Mouse (Mus musculus) embryonic facial prominence, embryonic 13.5 days (tissue): ENCODE measurements around the gene Adcy7. TPM values are rescaled to one million over a fixed set of nuclear protein-coding genes. Genes with fewer than 3 reads are reported as not detected.
A peak's percentile ranks its signal among the peaks of the same experiment; 100 is the strongest.

ENCODE experiments used
- ATAC-seq: fragments of 200-750 bp; cut with Nextera tagmentation; 2 replicates; pipeline ENCODE4 v1.8.0; 2017; ENCODE audit warnings: low read depth; ENCODE audit not compliant: insufficient number of reproducible peaks, insufficient read depth, low FRiP score, low TSS enrichment
- H3K27ac ChIP-seq: fragments of 300-500 bp; sonication (generic); 2 replicates; pipeline ENCODE4 v1.5.1; 2015; ENCODE audit warnings: moderate library complexity, mild to moderate bottlenecking, inconsistent platforms
- H3K27me3 ChIP-seq: fragments of 300-500 bp; sonication (generic); 2 replicates; pipeline ENCODE4 v1.6.1; 2015; ENCODE audit warnings: mild to moderate bottlenecking, inconsistent platforms
- H3K36me3 ChIP-seq: fragments of 300-500 bp; sonication (generic); 2 replicates; pipeline ENCODE4 v1.6.1; 2015; ENCODE audit warnings: mild to moderate bottlenecking, inconsistent platforms
- H3K4me1 ChIP-seq: fragments of 300-500 bp; sonication (generic); 2 replicates; pipeline ENCODE4 v1.6.1; 2015; ENCODE audit warnings: inconsistent platforms
- H3K4me2 ChIP-seq: fragments of 300-500 bp; sonication (generic); 2 replicates; pipeline ENCODE4 v1.6.1; 2015; ENCODE audit warnings: moderate library complexity, mild to moderate bottlenecking, inconsistent platforms
- H3K4me3 ChIP-seq: fragments of 300-500 bp; sonication (generic); 2 replicates; pipeline ENCODE4 v1.5.1; 2015; ENCODE audit warnings: mild to moderate bottlenecking, inconsistent platforms
- H3K9ac ChIP-seq: fragments of 300-500 bp; sonication (generic); 2 replicates; pipeline ENCODE4 v1.6.1; 2015; ENCODE audit warnings: mild to moderate bottlenecking, inconsistent platforms
- H3K9me3 ChIP-seq: fragments of 300-500 bp; sonication (generic); 2 replicates; pipeline ENCODE4 v1.6.1; 2016; ENCODE audit warnings: inconsistent platforms
- WGBS: fragments of 180-500 bp; shearing (Covaris S2); methylation state at CpG from one replicate; pipeline ENCODE4 v1.1.7; 2015; ENCODE audit warnings: mixed read lengths; 5-methylcytosine and 5-hydroxymethylcytosine counted together
- polyA plus RNA-seq: library from polyadenylated mRNA; unstranded; fragments of >200 nt; fragmentation: Nextera tagmentation; extraction: Ambion mirVana; gene quantifications from 2 replicates; pipeline ENCODE4 v1.2.1, GENCODE M21; 2015

Adcy7 gene
- polyA plus RNA-seq, 1 experiment from 2014 or later: 6.6 TPM

DNA sequence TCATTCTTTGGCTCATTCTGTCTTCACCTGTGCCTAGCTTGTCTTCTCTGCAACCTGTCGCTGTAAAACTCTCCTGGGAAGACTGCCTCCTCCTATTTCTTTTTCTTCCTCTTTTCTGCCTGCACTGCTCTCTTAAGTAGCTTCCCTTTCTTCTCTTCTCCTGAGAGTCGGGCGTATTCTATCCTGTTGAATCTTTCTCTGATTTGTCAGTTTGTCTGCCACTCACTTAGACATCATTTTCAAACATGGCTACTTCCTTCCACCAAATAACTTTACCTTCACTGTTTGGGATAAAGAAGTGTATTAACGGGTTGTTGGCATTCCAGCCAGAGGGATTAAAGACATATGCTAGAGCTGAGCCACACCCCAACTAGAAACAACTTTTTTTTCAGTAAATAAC is 69.8 kb downstream of the Adcy7 start:
- peaks cover 84% of the 10 kb centered on the region for H3K36me3 ChIP-seq
- 85% methylated on average over 4 of the region's 4 CpGs for WGBS

DNA sequence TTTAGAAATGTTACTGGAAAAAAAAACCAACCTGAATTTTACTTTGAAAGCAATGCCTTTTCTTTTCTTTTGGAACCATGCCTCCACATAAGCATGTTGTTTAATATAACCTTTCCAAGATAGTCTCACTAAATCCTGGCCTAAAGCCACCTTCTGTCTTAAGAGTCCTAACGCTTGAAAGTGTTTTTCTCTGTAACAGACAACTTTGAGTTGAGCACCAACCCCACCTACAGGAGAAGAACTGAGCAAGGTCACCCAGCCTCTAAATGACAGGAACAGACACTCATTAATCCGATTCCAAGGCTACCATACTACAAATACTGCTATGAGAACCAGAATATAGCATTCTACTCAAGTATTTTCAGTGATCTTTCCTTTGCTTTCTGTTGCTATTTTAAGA is 76.8 kb downstream of the Adcy7 start:
- Histone ChIP-seq H3K4me1 (no peaks in the 10 kb centered on the region), H3K27ac (no peak overlapping the region), H3K4me3 (no peak overlapping the region), H3K9ac (no peak overlapping the region), H3K4me2 (no peak overlapping the region), H3K36me3 (peaks cover 89% of the 10 kb centered on the region), H3K9me3 (no peaks in the 10 kb centered on the region), H3K27me3 (no peaks in the 10 kb centered on the region)
- 80% methylated on average over 2 of the region's 2 CpGs for WGBS
- no peak for ATAC-seq

More for the DNA sequence above, 69.8 kb downstream of the Adcy7 start:
- Histone ChIP-seq H3K27ac (peak overlapping the region; percentile 28; the same call in 1 of the 2 replicates), H3K27me3 (no peaks in the 10 kb centered on the region), H3K4me1 (no peaks in the 10 kb centered on the region), H3K4me3 (no peak overlapping the region), H3K4me2 (no peak overlapping the region), H3K9me3 (no peaks in the 10 kb centered on the region), H3K9ac (no peak overlapping the region)
- ATAC-seq: no peak

- Histone ChIP-seq H3K27me3 (no peaks in the 10 kb centered on the region), H3K4me1 (peaks cover 17% of the 10 kb centered on the region), H3K4me2 (no peak overlapping the region), H3K4me3 (no peak overlapping the region), H3K9me3 (no peaks in the 10 kb centered on the region), H3K27ac (no peak overlapping the region), H3K36me3 (peaks cover 68% of the 10 kb centered on the region), H3K9ac (no peak overlapping the region)
- no peak for ATAC-seq
- WGBS: 61% methylated on average over 5 of the region's 5 CpGs
Measured at GRCm38 (mm10) chr8:88357226-88357933, 85.2 kb downstream of the Adcy7 start.

- Histone ChIP-seq H3K36me3 (peaks cover 62% of the 10 kb centered on the region), H3K4me1 (peaks cover 21% of the 10 kb centered on the region), H3K27ac (no peak overlapping the region), H3K9ac (no peak overlapping the region), H3K27me3 (no peaks in the 10 kb centered on the region), H3K4me2 (no peak overlapping the region), H3K9me3 (no peaks in the 10 kb centered on the region), H3K4me3 (no peak overlapping the region)
- 82% methylated on average over 5 of the region's 5 CpGs for whole genome bisulfite sequencing
- ATAC-seq: no peak
Measured at GRCm38 (mm10) chr8:88357946-88358345, 85.7 kb downstream of the Adcy7 start.

DNA sequence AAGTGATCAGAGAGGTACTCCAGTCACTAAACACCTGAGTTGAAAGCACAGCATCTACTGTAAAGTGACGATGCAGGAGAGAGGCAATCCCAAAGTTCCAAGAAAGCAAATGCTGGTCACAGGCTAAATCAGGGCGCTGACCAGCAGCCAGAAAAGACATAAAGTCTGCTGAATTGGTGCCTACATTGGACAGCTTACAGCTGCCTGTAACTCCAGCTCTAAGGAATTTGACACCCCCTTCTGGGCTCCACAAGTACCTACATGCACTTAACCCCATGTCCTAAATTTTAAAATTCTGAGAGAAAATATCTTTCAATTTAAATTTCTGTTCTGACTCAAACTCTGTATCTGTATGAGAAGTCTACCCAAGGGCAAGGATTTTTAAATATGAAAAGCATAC is 87.8 kb downstream of the Adcy7 start:
- Histone ChIP-seq H3K4me3 (peak overlapping the region; percentile 95), H3K27me3 (no peaks in the 10 kb centered on the region)
- 83% methylated on average over 2 of the region's 2 CpGs for WGBS

GRCm38 (mm10) chr8:88361044-88361707 is 89.0 kb downstream of the Adcy7 start:
- Histone ChIP-seq H3K4me2 (peak overlapping the region; percentile 93), H3K27me3 (no peaks in the 10 kb centered on the region), H3K9ac (peak overlapping the region; percentile 98), H3K4me1 (peaks cover 22% of the 10 kb centered on the region), H3K4me3 (peak overlapping the region; percentile 95), H3K27ac (peak overlapping the region; percentile 91), H3K9me3 (no peaks in the 10 kb centered on the region), H3K36me3 (peaks cover 32% of the 10 kb centered on the region)
- WGBS: 2% methylated on average over 31 of the region's 31 CpGs
- no peak for ATAC-seq

More for the DNA sequence above, 87.8 kb downstream of the Adcy7 start:
- Histone ChIP-seq H3K9me3 (no peaks in the 10 kb centered on the region), H3K36me3 (peaks cover 44% of the 10 kb centered on the region), H3K9ac (0 out of 2 replicates have a peak overlapping the region, but pooled peaks have one; percentile 98), H3K4me2 (peak overlapping the region; percentile 93), H3K4me1 (peaks cover 22% of the 10 kb centered on the region), H3K27ac (no peak overlapping the region)
- no peak for ATAC-seq

DNA sequence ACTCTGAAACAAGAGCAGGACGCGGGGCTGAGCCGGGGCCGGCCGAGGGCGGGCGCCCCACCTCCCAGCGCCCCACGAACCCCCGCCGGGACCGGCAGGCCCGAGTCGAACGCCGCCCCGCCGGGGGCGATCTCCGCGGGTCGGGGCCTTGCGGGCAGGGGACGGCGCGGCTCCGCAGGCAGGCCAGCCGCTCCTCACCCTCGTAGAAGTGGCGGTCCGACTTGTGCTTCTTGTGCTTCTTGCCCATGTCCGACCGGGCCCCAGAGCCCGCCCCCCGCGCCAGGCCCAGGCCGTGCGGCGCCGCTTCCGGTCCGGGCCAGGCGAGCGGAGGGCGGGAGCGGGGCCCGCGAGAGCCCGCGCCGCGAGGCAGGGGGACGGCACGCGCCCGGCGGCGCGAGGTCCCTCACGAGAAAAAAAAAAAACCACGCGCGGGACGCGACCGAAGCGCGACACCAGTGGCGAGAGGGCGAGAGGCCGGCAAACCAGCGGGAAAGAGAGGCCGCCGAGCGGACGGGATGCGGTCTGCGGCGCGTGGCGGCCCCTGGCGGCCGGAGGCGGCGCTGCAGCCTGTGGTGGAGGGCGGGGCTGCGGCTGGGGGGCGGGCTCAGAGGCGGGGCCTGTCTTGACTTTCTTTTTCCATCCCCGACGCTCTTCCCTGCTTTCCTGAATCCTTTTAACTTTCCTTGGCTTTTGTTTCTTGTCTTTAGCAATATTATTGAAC is 89.7 kb downstream of the Adcy7 start, which contains the start of gene Brd7:
Gene Brd7 (minus strand): TSS at position 487 of the 721 bp plus-strand sequence.
- Histone ChIP-seq H3K9me3 (no peaks in the 10 kb centered on the region), H3K9ac (peak within 1 kb of the TSS; percentile 98), H3K4me1 (peaks cover 22% of the 10 kb centered on the region), H3K27me3 (no peaks in the 10 kb centered on the region), H3K4me3 (peak within 1 kb of the TSS; percentile 95), H3K27ac (peak within 1 kb of the TSS; percentile 91), H3K36me3 (peaks cover 25% of the 10 kb centered on the region), H3K4me2 (peak within 1 kb of the TSS; percentile 93)
- under 1% methylated on average over 86 of the region's 91 CpGs for WGBS
- peak; percentile 83 for ATAC-seq

GRCm38 (mm10) chr8:88362446-88363150 is 90.4 kb downstream of the Adcy7 start:
- H3K27ac ChIP-seq: peak overlapping the region; percentile 91
- no peak for ATAC-seq
- H3K27me3 ChIP-seq: no peaks in the 10 kb centered on the region
- WGBS: 34% methylated on average over 11 of the region's 11 CpGs
- peak overlapping the region; percentile 95 for H3K4me3 ChIP-seq
- peak overlapping the region; percentile 98 for H3K9ac ChIP-seq
- H3K9me3 ChIP-seq: no peaks in the 10 kb centered on the region
- H3K36me3 ChIP-seq: peaks cover 18% of the 10 kb centered on the region
- peaks cover 22% of the 10 kb centered on the region for H3K4me1 ChIP-seq
- H3K4me2 ChIP-seq: peak overlapping the region; percentile 93

DNA sequence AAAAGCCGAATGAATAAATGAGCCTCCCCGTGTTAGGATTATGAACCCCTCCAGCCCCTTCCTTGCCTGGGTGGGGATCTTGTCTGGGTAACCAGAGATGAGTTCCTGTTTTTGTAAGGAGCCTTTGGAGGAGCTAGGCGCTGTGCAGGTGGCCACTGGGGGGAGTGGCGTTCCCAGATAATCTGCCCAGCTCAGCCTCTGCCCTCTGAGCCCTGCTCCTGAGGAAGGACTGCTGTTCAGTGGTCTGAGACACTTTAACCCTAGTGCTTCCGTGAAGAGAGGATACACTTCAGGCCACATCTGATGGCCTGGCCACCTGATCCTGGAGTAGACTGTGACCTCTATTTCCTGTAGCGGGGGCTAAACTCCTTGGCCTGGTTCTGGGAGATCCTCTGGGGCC is 97.0 kb downstream of the Adcy7 start:
- Histone ChIP-seq H3K4me3 (no peak overlapping the region), H3K36me3 (no peaks in the 10 kb centered on the region), H3K27ac (no peak overlapping the region), H3K27me3 (no peaks in the 10 kb centered on the region), H3K4me2 (no peak overlapping the region), H3K9ac (no peak overlapping the region), H3K4me1 (peaks cover 13% of the 10 kb centered on the region), H3K9me3 (no peaks in the 10 kb centered on the region)
- WGBS: 13% methylated on average over 6 of the region's 6 CpGs
- ATAC-seq: 0 out of 2 replicates have a peak, but pooled peaks have one; percentile 32

DNA sequence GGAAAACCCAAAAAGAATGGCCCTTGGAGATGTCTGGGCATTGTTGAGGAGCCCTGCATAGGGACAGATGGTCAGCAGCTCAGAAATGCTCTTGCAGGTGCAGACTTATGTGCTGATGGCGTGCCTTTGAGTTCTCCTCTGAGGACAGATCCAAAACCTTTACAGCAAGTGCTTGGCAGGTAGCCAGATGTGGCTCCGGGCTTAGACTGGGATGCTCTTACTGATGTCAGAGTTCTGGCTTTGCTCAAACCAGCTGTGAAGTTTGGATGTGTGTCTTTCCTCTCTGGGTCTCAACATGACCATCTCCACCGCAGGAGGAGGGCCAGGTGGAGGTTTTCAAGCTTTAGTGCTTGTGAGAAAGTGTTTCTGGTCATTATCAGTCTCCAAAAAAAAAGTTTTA is 97.6 kb downstream of the Adcy7 start:
- Histone ChIP-seq H3K4me1 (peaks cover 13% of the 10 kb centered on the region), H3K4me2 (no peak overlapping the region), H3K27ac (no peak overlapping the region), H3K36me3 (no peaks in the 10 kb centered on the region), H3K4me3 (no peak overlapping the region), H3K27me3 (no peaks in the 10 kb centered on the region), H3K9me3 (no peaks in the 10 kb centered on the region), H3K9ac (no peak overlapping the region)
- 46% methylated on average over 3 of the region's 3 CpGs for WGBS
- no peak for ATAC-seq

GRCm38 (mm10) chr8:88371522-88371921 is 99.3 kb downstream of the Adcy7 start:
- no peak overlapping the region for H3K4me2 ChIP-seq
- no peak for ATAC-seq
- H3K4me3 ChIP-seq: no peak overlapping the region
- H3K27me3 ChIP-seq: no peaks in the 10 kb centered on the region
- H3K9ac ChIP-seq: no peak overlapping the region
- WGBS: 91% methylated on average over 2 of the region's 2 CpGs
- H3K4me1 ChIP-seq: peaks cover 27% of the 10 kb centered on the region
- H3K27ac ChIP-seq: no peak overlapping the region
- no peaks in the 10 kb centered on the region for H3K36me3 ChIP-seq
- no peaks in the 10 kb centered on the region for H3K9me3 ChIP-seq
